Mouse (Mus musculus) midbrain, postnatal 0 days (tissue): ENCODE results near the gene Fam129b. TPM values are rescaled to one million over a fixed set of nuclear protein-coding genes. Genes with fewer than 3 reads are reported as not detected.

Experiments used
- ATAC-seq: fragments of 200-750 bp; cut with Nextera tagmentation; 2 replicates; pipeline ENCODE4 v1.8.0; 2017; ENCODE audit warnings: moderate number of reproducible peaks, mild to moderate bottlenecking, moderate TSS enrichment, moderate library complexity; ENCODE audit not compliant: low FRiP score
- DNase-seq: peaks from one replicate; pipeline ENCODE4 v3.0.0-alpha.2; 2015; ENCODE audit warnings: low spot score
- H3K27ac ChIP-seq: fragments of 300-500 bp; sonication (generic); 2 replicates; pipeline ENCODE4 v1.5.1; 2014; ENCODE audit warnings: low read depth, mild to moderate bottlenecking, low read length, mixed read lengths
- H3K27me3 ChIP-seq: fragments of 300-500 bp; sonication (generic); 2 replicates; pipeline ENCODE4 v1.6.1; 2014; ENCODE audit warnings: low read length, control low read depth, mixed read lengths; ENCODE audit not compliant: insufficient read depth
- H3K36me3 ChIP-seq: fragments of 300-500 bp; sonication (generic); 2 replicates; pipeline ENCODE4 v1.6.1; 2014; ENCODE audit warnings: low read length, control low read depth, mixed read lengths; ENCODE audit not compliant: insufficient read depth
- H3K4me1 ChIP-seq: fragments of 300-500 bp; sonication (generic); 2 replicates; pipeline ENCODE4 v1.6.1; 2014; ENCODE audit warnings: mild to moderate bottlenecking, control low read depth, antibody characterized with exemption, low read length, mixed read lengths; ENCODE audit not compliant: insufficient read depth
- H3K4me2 ChIP-seq: fragments of 300-500 bp; sonication (generic); 2 replicates; pipeline ENCODE4 v1.6.1; 2014; ENCODE audit warnings: low read depth, mild to moderate bottlenecking, low read length, mixed read lengths; ENCODE audit not compliant: poor library complexity, severe bottlenecking
- H3K4me3 ChIP-seq: fragments of 300-500 bp; sonication (generic); 2 replicates; pipeline ENCODE4 v1.5.1; 2014; ENCODE audit warnings: low read depth, mild to moderate bottlenecking, low read length, moderate library complexity
- H3K9ac ChIP-seq: fragments of 300-500 bp; sonication (generic); replicated peaks from 2 replicates; pipeline ENCODE4 v1.6.1; 2014; ENCODE audit warnings: mild to moderate bottlenecking, low read length, moderate library complexity, mixed read lengths; ENCODE audit not compliant: poor library complexity, severe bottlenecking
- H3K9me3 ChIP-seq: fragments of 300-500 bp; sonication (generic); 2 replicates; pipeline ENCODE4 v1.6.1; 2016; ENCODE audit warnings: low read length, control low read depth
- CTCF ChIP-seq: IDR thresholded peaks from 2 replicates; pipeline ENCODE4 v1.5.1; 2016; ENCODE audit warnings: antibody characterized with exemption, mild to moderate bottlenecking
- WGBS: fragments of 180-500 bp; shearing (Covaris S2); extraction: QIAGEN DNeasy Blood & Tissue Kit; methylation state at CpG from one replicate; pipeline ENCODE4 v1.1.7; 2014; 5-methylcytosine and 5-hydroxymethylcytosine counted together
- polyA plus RNA-seq: library from polyadenylated mRNA; unstranded; fragments of >200 nt; fragmentation: Nextera tagmentation; extraction: Ambion mirVana; gene quantifications from 2 replicates; pipeline ENCODE4 v1.2.1, GENCODE M21; 2015
- total RNA-seq: library from RNA; depleted of rRNA; stranded (reverse); fragments of >200 nt; gene quantifications from 2 replicates; pipeline ENCODE4 v1.2.3, GENCODE M21; 2014

Fam129b gene
- total and polyA plus RNA-seq, 2 experiments from 2014 or later = 17.7 to 39.5 TPM

GRCm38 (mm10) chr2:32891278-32891677 is 15.4 kb downstream of the Fam129b start:
- Histone ChIP-seq H3K4me1 (no peaks in the 10 kb centered on the region), H3K27me3 (no peaks in the 10 kb centered on the region), H3K9ac (no peak overlapping the region), H3K9me3 (no peaks in the 10 kb centered on the region), H3K4me3 (no peak overlapping the region), H3K4me2 (no peak overlapping the region), H3K27ac (no peak overlapping the region), H3K36me3 (no peaks in the 10 kb centered on the region)
- DNase-seq (no peak), ATAC-seq (no peak)
- 80% methylated on average over 9 of the region's 9 CpGs for WGBS
- no peak for TF ChIP-seq CTCF

DNA sequence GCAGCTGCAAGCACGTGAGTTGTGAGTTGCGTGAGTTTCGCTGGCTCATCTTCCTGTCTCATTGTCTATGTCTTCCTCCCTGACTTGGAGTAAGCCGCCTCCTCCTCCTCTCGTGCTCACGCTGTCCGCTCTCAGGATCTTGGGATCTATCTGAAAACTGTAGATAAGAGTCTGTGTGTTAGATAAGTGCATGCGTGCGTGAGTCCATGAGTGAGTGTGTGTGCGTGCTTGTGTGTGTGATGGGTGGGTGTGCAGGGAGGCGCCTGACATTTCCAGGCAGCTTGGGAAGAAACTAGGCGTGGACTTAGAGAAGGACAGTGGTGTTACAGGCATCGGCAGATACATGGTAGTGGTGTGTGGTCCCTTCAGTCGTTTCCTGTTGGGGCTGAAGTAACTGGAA is 16.6 kb downstream of the Fam129b start:
- no peaks in the 10 kb centered on the region for H3K27me3 ChIP-seq
- no peak overlapping the region for H3K9ac ChIP-seq
- H3K4me2 ChIP-seq = no peak overlapping the region
- ATAC-seq (no peak), DNase-seq (no peak)
- no peak overlapping the region for H3K4me3 ChIP-seq
- TF ChIP-seq CTCF = no peak
- no peak overlapping the region for H3K27ac ChIP-seq
- H3K4me1 ChIP-seq = no peaks in the 10 kb centered on the region
- no peaks in the 10 kb centered on the region for H3K9me3 ChIP-seq
- WGBS = 91% methylated on average over 14 of the region's 14 CpGs
- H3K36me3 ChIP-seq = no peaks in the 10 kb centered on the region

- Histone ChIP-seq H3K9ac (no peak overlapping the region), H3K4me2 (no peak overlapping the region), H3K4me1 (no peaks in the 10 kb centered on the region), H3K9me3 (no peaks in the 10 kb centered on the region), H3K27ac (no peak overlapping the region), H3K4me3 (no peak overlapping the region), H3K36me3 (no peaks in the 10 kb centered on the region), H3K27me3 (no peaks in the 10 kb centered on the region)
- ATAC-seq (no peak), DNase-seq (no peak)
- 98% methylated on average over 2 of the region's 2 CpGs for WGBS
- TF ChIP-seq CTCF = no peak
Measured at GRCm38 (mm10) chr2:32894097-32894496, 18.2 kb downstream of the Fam129b start.

GRCm38 (mm10) chr2:32895606-32896106 is 19.7 kb downstream of the Fam129b start:
- ATAC-seq (no peak), DNase-seq (peak; percentile 48)
- WGBS = 42% methylated on average over 8 of the region's 8 CpGs
- Histone ChIP-seq H3K9me3 (no peaks in the 10 kb centered on the region), H3K4me2 (no peak overlapping the region), H3K27ac (no peak overlapping the region), H3K4me3 (no peak overlapping the region), H3K9ac (no peak overlapping the region), H3K27me3 (no peaks in the 10 kb centered on the region), H3K36me3 (0 out of 2 replicates have a peak, but pooled peaks cover 4% of the 10 kb centered on the region), H3K4me1 (no peaks in the 10 kb centered on the region)
- TF ChIP-seq CTCF = no peak

GRCm38 (mm10) chr2:32896507-32897147 is 20.7 kb downstream of the Fam129b start:
- no peak overlapping the region for H3K9ac ChIP-seq
- H3K27me3 ChIP-seq = no peaks in the 10 kb centered on the region
- H3K4me2 ChIP-seq = no peak overlapping the region
- no peak overlapping the region for H3K4me3 ChIP-seq
- no peak for ATAC-seq
- H3K36me3 ChIP-seq = 0 out of 2 replicates have a peak, but pooled peaks cover 4% of the 10 kb centered on the region
- 52% methylated on average over 10 of the region's 10 CpGs for WGBS
- H3K4me1 ChIP-seq = no peaks in the 10 kb centered on the region
- no peak overlapping the region for H3K27ac ChIP-seq
- TF ChIP-seq CTCF = no peak
- no peaks in the 10 kb centered on the region for H3K9me3 ChIP-seq
- DNase-seq = no peak

GRCm38 (mm10) chr2:32898983-32899382 is 23.1 kb downstream of the Fam129b start:
- Histone ChIP-seq H3K27me3 (no peaks in the 10 kb centered on the region), H3K4me2 (no peak overlapping the region), H3K27ac (no peak overlapping the region), H3K9me3 (no peaks in the 10 kb centered on the region), H3K4me1 (0 out of 2 replicates have a peak, but pooled peaks cover 2% of the 10 kb centered on the region), H3K4me3 (no peak overlapping the region), H3K36me3 (0 out of 2 replicates have a peak, but pooled peaks cover 4% of the 10 kb centered on the region), H3K9ac (no peak overlapping the region)
- ATAC-seq = no peak
- WGBS = 55% methylated on average over 7 of the region's 7 CpGs
- no peak for DNase-seq
- no peak for TF ChIP-seq CTCF
